Mouse (Mus musculus): ENCODE data around the gene Arhgap27.

The Arhgap27 gene

DNA sequence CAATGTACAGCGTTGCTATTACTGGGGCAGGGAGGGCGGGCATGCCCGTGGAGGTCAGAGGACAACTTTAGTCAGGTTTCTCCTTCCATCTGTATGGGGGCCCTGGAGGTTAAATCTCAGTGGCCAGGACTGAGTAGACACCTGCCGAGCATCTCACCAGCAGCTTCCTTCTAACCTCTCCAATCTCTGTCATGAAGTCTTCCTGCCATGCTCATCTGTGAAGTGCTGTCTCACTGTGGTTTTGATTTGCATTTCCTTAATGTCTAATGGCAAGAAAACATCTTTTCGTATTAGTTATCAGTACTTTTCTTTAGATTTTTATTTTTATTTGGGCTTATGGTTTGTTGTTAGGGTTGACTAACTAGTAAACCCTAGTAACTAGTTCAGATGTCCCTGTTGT lies 17.0 kb upstream of the Arhgap27 start:
- no peak for DNase-seq (ENCODE audit: low spot score)

DNA sequence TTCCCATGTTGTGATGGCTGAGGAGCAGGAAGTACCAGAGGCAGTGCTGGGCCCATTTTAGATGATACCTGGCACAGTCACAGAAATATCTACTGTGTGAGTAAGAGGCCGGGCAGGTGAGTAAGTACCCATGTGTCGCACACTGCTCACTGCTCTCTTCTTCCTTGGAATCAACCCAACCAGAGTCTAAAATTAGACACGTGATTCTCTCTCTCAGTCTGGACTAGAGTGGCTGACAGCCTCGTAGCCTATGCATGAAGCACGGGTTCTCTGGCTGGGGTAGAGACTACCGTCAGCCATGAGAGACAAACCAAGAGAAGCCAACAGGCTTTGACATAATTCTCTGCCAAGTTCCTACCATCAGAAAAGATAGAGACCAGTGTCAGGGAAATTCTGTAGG lies 14.8 kb upstream of the Arhgap27 start:
- no peak for DNase-seq (ENCODE audit: low spot score)

DNA sequence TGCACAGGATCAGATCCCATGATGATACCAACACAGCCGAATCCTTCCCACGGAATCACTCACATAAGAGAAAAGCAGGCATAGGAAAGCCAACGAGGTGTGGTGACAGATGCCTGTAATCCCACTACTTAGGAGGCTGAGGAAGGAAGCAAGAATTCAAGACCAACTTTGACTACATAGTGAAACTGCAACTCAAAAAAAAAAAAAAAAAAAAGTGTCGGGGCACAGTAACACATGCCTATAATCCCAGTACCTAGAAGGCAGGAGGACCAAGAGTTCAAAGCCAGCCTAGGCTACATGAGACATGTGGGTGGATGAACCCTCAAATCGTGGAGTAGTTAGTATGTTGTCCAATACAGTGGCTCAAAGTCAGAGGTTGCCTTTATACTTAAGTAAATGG lies 12.3 kb upstream of the Arhgap27 start:
- no peak for DNase-seq (ENCODE audit: low spot score)

DNA sequence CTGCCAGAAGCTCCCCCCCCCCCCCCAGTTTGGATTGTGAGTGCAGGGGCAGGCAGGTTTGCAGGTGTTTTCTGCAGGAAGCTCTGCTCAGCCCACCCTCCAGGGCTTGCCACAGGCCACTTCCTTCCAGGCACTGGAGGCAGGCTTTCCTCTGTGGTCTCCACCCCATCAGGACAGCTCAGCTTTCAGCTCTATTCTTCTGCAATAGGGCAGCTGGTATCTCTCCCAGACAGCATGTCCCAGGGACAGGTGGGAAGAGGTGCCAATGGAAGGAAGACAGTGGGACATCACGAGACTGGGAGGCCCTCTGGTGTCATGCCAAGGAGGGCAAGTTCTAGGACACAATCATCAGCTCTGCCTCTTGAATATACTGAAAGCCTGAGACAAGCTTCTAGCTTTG lies 11.8 kb upstream of the Arhgap27 start:
- DNase-seq (ENCODE audit: low spot score), result no peak

DNA sequence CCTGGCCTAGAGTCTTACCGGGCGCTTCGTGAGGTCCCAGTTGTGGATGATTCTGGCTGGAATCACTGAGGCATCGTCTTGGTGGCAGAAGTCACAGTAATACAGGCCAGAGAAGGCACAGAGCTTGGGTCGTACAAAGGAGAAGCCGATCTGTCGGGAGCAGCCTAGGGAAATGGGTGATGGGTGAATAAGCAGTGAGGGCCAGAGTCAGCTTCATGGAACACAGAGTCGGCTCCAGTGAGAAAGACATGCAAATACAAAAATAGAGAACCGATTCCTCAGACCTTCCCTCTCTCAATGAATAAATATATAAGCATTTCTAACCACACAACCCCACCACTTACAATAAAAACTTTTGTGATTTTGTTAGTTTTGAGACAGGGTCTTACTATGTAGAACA lies 10.4 kb upstream of the Arhgap27 start:
- DNase-seq (ENCODE audit: low spot score), result no peak

DNA sequence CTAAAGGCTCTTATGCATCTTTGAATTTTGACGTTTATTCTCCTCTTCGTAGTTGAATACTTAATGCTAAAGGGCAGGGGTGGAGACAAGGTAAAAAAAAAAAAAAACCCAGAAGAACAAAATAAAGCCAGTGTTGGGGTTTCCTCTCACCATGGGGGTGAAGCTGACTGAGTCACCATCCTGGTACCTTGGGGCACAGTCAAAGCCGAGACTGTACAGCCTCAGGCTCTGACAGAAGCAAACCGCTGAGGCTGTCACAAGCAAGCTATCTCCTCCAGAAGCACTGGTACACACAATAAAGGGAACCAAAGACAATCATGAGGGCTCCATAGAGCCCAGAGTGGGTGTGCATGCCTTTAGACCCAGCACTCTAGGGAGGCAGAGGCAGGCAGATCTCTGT lies 9.1 kb upstream of the Arhgap27 start:
- DNase-seq (ENCODE audit: low spot score), result no peak

DNA sequence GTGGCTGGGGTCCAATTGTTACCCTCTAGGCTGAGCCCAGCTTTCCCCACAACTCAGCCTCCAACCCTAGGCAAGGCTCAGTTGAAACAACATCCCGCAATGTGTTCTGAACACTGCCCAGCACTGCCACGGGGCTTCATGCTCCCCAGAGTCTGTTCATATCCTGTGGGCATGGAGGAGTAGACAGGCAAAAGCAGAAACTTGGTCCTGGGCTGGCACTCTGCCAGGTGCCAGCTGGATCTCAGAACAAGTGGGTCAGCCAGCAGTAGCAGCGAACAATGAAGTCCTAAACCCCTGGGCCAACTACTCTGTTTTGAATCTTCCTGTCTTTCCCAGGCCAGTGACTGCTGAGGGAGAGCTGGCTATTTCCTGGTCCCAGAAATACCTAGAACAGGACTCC lies 8.6 kb upstream of the Arhgap27 start:
- DNase-seq (ENCODE audit: low spot score), result no peak

DNA sequence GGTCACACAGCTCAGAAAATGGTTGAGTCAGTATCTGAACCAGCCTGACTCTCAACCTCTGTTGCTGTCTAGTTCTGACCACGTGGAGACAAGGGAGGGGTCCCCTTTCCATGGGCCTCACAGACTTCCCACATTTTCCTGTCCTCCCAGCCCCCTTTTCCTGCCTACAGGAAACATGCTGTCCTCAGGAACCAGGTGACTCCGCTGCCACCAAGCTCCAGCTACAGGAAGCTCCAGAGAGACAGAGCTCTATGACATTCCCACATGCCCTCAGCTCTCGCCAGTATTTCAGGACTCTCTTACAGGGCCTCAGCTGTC lies 7.7 kb upstream of the Arhgap27 start:
- no peak for DNase-seq (ENCODE audit: low spot score)

DNA sequence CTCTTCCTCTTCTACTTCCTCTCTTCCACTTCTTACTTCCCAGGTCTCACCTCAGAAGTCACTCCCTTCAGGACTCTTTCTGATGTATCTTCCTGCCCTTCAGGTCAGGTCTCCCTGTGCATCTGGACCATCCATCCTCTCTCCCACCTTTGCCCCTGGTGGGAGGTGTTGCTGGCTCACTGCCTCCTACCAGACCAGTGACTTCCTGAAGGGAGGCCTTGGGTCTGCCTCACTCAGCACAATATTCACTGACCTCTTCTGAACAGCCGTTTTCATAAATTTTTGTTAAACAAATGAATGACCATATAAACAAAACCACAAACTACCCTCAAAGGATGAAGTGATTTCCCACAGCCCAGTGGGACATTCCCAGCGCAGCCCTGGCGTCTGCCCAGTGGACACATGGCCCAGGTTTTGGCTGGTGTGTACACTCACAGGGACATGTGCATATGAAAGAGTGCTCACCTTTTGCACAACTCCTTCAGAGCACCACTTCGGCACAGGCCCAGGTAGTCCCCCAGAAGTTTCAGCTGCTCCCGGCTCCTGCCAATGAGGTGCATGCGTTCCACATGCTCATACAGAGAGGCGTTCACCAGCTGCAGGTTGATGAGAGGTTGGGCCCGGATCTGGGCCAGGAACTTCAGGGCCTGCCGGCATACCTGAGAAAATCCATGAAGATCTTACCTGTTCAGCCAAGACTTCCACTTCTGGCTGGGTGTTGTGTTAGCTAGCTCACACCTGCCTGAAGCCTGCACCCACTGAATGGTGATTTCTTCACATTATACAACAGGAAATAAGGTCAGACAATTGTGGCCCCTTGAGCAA lies 7.1 kb upstream of the Arhgap27 start:
- no peak for DNase-seq (ENCODE audit: low spot score)

DNA sequence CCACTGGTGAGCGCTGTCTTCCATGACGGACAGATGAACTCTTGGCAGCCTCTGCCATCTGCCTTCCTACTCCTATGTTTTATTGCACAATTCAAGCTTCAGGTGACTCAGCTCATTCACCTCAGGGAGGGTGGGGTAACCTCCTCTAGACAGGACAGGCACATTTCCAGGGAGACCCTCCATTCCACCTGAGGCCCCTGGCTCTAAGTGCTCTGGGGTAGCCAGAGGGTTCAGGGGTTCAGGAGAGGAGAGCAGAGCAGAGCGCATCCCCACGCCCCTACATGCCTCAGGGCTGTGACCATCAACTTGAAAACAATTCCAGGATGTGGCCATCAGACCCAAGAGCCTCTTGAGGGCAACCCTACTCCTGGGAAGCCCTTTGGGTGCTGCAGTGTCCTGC lies 2.0 kb upstream of the Arhgap27 start:
- DNase-seq (ENCODE audit: low spot score), result no peak

DNA sequence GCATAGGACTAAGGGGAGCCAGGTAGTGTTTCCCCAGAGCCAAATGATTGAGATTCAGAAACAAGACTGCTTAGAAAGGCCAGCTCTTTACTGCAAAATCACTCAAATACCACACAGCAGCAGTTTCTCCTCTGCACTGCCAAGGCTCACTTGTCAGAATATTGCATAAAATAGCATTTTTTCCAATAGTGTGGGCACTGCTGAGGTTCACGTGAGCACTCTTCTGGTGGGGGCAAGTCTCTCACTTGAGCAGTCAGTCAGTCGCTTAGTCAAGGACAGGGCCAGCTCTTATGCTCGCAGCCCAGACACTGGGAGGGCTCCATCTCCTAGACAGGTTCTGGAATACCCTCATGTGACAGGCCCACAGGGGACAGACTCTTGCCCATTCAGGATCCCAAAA lies 1.5 kb upstream of the Arhgap27 start:
- no peak for DNase-seq (ENCODE audit: low spot score)

DNA sequence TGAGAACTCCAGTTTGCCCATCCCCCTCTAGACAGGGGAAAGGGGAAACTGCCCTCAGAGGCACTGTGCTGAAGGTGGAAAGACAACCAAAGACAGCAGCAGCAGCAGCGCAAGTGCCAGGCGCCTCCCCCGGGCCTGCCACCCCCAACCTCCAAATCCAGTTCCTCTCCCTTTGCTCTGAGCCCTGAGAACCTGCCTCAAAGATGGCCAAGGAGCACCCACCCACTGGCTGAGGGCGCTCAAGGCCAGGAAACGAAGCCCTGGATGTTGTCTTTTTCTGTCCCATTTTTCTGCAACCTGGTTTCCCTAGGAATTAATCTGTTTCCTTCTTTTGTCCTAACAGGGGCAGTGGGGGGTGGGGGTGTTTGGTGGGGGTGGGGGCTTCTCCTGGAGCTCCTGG lies 843 bp upstream of the Arhgap27 start:
- DNase-seq (ENCODE audit: low spot score), result no peak

DNA sequence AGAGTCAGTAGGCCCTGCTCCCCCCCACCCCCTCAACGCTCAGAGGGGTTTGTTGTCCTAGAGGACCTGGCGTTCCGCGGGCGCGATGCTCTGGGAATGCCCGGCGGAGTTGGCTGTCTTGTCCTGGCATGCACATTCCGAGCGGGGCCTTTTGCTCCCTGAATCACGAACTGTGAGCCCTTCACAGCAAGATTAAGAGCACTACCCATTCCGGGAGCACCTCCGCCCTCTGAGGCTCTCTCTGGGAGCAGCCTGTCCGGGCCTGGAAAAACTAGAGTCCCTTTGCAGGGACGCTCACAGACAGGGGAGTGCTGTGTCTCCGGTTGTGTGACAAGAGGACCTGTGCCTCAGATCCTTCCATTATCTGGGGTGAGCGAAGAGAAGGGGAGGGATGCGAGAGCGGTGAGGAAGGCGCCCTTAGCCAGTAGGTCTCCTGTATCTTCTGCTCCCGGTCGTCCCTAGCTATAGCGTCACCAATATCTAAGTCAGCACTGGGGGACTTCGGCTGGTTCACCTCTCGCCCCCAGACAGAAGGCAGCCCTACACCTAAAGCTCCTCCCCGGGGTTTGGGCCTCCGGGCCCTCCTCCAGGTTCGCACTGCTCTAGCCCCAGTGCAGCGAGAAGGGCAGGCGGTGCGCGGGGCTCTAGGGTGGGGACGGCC lies 841 bp downstream of the Arhgap27 start:
- DNase-seq (ENCODE audit: low spot score), result peak; percentile 50

DNA sequence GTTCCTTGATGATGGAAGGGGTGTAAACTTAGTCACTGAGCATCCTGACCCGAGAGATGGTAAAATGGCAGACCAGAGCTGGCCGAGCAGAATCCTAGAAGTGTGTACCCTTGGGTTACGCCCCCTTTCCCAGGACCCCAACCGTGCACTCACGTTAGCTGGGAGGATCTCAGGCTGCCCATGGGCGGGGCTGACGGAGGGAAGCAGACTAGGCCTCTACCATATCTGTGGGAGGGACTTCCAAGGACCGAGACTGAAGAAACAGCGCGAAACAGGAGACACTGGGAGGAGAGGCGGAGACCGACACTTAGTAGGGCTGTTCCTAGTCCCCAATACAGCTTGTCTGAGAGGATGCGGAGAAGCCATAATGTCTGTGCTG lies 1.4 kb downstream of the Arhgap27 start:
- DNase-seq (ENCODE audit: low spot score), result peak; percentile 71

DNA sequence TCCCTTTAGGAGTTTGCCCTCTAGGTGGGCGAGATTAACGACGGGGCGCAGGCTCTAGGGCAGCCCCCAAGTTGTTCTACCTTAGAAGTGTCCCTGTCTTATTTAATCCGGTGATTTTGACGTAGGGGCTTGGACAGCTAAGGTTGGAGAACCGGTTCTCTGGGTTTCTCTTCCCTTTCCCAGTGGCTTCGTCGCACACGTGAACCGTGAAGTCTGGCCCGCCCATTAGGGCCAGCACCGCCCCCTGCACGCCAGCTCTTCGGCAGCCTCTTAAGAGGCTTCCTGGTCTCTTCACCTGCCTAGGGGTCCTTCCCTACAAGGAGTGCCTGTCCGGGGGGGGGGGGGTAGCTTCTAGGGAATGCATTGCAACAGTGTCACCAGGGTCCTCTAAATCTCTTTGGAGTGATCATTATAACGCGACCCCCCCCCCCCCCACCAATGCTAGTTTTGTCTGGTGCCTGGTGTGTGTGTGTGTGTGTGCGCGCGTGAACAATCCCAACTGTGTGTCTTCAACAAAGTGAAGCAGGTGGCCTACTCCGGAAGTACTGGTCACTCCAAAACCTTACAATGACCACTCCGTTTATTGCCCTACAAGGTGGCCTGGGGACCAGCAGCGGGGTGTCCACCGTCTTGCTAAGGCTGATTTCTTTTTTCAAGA lies 2.0 kb downstream of the Arhgap27 start:
- peak; percentile 61 for DNase-seq (ENCODE audit: low spot score)

DNA sequence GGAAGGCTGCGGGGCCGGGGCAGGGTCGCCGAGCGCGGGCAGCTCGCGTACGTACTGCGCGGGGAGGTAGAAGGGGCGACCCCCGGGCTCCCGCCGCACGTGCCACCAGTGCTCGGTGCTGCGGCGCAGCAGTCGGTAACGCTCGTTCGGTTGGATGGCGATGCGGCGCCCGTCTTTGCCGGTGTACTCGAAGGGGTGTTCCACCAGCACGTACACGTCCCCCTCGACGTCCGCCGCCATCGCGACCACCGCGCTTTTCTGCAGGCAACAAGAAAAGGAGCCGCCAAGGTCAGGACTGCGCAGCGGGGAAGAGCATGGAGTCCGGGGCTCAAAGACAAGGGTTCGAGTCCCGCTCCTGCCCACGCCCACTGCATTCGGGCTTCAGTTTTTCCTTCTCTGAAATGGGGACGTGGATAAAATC lies 2.8 kb downstream of the Arhgap27 start:
- DNase-seq (ENCODE audit: low spot score), result peak; percentile 34

DNA sequence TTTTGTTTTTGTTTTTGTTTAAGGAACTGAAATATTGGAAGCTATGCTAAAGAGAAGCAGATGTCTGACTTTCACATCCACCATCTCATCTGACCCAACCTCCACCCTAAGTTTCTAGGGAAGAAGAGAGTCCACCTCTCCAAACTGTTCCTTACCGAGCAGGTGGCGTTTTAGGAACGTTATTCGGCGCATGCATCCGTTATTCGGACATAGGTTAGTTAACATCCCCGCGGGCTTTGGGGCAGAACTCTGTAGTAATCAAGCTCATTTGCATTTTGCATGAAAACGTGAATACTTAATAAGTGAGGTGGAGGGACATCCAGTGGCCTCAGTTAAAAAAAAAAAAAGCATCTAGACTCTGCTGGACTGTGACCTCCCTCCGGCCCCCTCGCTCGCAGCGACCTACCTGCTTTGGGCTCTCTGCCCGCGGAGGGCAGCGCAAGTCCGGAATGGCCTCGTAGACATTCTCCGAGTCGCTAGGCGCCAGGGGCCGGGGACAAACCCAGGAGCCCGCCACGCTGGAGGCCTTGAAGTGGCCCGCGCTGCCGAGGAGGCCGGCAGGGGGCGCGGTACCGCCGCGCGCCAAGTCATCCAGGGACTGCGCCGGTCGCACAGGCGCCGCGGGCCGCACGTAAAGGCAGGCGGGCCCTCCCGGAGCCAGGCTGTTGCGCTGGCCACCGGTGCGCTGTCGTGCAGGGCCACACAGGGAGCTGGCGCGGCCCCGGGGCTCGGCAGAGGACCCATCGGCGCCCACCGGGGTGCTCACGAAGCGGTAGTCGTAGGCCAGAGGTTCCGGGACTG lies 3.5 kb downstream of the Arhgap27 start:
- peak; percentile 90 for DNase-seq (ENCODE audit: low spot score)

DNA sequence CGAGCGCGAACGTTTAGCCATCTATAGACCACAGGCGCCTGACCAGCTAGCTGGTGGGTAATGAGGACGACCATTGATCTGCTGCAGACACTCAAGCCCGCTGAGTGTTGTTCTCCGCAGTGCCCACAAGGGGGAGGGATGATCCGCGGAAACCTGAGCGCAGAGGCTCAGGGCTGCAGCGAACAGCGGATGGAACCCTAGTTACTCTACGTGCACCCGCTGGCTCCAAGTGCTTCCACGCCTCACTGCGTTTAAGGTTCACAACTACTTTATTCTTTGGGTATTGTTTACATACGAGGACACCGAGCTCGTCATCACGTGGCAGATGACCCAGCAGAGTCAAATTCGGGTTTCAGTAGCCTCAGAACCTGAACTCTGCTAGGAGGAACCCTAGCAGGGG lies 4.4 kb downstream of the Arhgap27 start:
- peak; percentile 93 for DNase-seq (ENCODE audit: low spot score)

DNA sequence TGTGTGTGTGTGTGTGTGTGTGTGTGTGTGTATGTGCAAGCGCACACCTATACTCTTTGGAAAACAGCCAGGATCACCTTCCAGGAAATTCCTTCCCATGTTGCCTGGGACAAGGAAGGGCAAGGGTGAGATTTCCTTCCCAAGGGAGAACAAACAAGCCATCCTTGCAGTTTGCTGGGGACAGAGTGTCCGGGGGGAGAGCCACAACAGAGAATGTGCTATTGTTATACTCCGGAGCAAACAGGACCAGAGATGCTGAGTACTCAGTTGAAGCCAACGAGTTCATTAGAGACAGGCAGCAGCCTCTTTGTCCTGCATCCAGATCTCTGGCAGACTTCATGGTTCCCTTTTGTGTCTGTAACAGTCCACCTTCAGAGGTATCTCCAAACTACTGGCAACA lies 5.2 kb downstream of the Arhgap27 start:
- no peak for DNase-seq (ENCODE audit: low spot score)

DNA sequence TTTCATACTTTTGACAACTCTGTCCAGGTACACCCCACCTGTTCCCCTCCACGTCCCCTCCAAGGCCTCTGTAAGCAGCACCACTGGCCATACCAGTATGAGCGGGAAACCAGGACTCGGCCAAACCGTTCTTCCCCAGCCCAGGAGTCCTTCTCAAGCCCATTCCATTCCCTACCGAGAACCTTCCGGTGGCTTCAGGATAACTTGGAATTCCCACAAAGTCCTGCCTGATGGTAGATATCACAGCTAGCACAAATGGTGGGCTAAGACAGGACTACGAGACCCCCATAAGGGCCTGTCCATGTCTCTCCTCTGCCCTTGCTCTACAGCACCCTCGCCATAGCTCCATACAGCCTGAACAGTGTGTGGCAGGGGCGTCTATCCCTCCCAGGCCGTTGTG lies 5.8 kb downstream of the Arhgap27 start:
- DNase-seq (ENCODE audit: low spot score), result no peak

DNA sequence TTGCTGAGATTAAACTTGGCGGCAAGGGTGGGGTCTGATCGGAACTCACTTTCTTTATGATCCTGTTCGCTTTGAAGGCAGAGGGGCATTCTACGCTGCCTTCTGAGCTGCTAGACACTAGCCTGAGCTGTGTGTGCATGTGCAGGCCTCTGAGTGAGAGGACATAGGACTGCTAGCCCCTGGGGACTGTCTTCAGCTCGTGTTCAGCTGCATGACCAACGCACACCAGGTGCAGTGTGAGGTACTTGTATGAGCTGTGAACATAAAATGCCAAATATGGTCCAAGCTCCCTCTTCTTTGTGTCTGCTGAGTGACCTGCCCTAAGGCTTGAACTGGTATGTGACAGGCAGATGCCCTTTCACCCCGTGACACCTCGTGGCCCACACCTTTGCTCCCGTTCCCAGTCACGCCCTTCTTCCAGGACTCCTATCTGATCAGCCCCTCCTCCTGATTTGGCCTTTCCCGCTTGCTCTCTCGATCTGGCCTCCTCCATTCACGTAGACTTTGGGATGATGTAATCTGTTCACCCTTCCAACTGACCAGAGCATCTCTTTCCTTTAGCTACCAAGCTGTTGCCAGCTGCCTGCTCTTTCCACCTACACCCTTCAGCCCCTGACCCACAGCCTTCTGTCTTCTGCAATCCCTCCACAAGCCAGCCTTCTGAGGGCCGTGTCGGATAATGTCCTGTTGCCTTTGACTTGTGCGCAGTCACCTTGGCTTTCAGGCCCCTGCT lies 6.4 kb downstream of the Arhgap27 start:
- no peak for DNase-seq (ENCODE audit: low spot score)

DNA sequence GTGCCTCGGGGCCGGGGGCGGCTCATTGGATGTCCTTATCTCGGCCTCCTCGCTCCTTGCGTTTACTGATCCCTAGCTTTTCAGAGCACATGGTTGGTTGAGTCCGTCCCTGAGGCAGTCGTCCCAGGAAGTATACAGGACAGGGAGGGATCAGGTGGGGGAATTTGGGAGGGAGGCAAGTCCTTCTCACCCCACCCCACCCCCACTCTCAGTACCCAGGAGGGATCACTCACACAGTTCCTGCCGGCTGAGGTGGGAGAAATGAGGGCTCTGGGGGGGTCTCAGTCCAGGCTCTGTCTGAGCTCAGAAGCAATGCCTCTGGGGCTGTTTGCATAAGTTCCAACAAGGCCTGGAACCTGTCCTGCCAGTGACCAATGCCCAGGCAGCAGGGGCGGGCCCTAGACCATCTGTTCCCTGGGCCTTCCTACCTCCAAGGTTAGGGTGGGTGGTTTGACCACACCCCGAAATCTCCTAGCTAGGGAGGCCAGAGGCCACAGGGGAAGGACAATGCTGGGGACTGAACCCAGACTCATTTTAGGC lies 7.4 kb downstream of the Arhgap27 start:
- no peak for DNase-seq (ENCODE audit: low spot score)
